Mouse (Mus musculus): ENCODE results near the gene Zmynd15. TPM values are rescaled to one million over a fixed set of nuclear protein-coding genes. Genes with fewer than 3 reads are reported as not detected.
A peak's percentile ranks its signal among the peaks of the same experiment; 100 is the strongest.

Gene Zmynd15
- polyA plus RNA-seq, 1 experiment: 7.1 TPM

DNA sequence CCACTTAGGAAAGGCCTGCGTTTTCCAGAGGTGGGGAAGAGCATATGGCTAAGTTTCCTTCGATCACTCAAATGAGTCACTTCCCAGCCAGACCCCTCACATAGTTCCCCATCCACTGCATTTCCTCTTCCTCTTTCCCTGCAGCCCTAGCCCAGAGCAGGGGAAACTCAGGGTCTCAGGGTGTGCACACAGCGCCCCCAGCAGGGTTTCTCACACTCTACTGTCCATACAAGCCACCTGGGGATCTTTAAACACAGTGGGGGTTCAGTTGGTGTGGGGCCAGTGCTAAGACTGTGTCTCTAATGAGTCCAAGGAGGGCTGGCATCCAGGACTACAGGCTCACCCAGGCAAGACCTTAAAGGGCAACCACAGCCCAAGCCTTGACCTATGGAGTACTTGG, 12.5 kb upstream of the Zmynd15 start:
- Histone ChIP-seq H3K27me3 (ENCODE audit: control insufficient read depth, insufficient read depth, low read length) (no peaks in the 10 kb centered on the region), H3K4me3 (ENCODE audit: low read depth, low read length) (no peak overlapping the region), H3K36me3 (ENCODE audit: control insufficient read depth, insufficient read depth, low read length) (no peaks in the 10 kb centered on the region), H3K27ac (ENCODE audit: insufficient read depth, low read depth, low read length) (peak overlapping the region; percentile 4; the same call in 1 of the 2 replicates), H3K4me1 (ENCODE audit: control insufficient read depth, insufficient read depth, insufficient read length, low read length) (no peaks in the 10 kb centered on the region)
- WGBS: 62% methylated on average over 3 of the region's 3 CpGs
- TF ChIP-seq CTCF (IDR thresholded peaks at IDR 0.05; ENCODE audit: extremely low read depth, insufficient read length, insufficient replicate concordance, low read depth, low read length): no peak
- no peak for TF ChIP-seq POLR2A (IDR thresholded peaks at IDR 0.05; ENCODE audit: low read depth, low read length)

DNA sequence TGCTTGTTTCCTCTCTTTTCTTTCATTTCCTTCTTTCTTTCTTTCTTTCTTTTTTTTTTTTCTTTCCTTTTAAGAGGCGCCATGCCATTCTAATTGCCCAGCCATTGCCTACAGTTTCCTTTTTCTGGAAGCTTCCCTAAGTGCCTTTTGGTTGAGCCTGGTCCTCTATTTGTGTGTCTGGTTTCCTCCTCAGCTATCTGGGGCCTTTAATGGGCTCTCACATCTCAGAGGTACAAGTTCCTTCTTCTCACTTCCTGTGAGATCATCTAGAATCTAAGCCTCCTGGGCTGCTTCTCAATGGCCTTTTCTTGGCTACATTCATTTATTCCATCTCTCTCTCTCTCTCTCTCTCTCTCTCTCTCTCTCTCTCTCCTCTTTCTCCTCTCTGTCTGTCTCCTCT, 11.9 kb upstream of the Zmynd15 start:
- Histone ChIP-seq H3K4me1 (ENCODE audit: control insufficient read depth, insufficient read depth, insufficient read length, low read length) (no peaks in the 10 kb centered on the region), H3K27ac (ENCODE audit: insufficient read depth, low read depth, low read length) (no peak overlapping the region), H3K36me3 (ENCODE audit: control insufficient read depth, insufficient read depth, low read length) (no peaks in the 10 kb centered on the region), H3K4me3 (ENCODE audit: low read depth, low read length) (no peak overlapping the region), H3K27me3 (ENCODE audit: control insufficient read depth, insufficient read depth, low read length) (no peaks in the 10 kb centered on the region)
- 63% methylated on average over 1 of the region's 1 CpGs for WGBS
- no peak for TF ChIP-seq POLR2A (IDR thresholded peaks at IDR 0.05; ENCODE audit: low read depth, low read length)
- TF ChIP-seq CTCF (IDR thresholded peaks at IDR 0.05; ENCODE audit: extremely low read depth, insufficient read length, insufficient replicate concordance, low read depth, low read length): no peak

DNA sequence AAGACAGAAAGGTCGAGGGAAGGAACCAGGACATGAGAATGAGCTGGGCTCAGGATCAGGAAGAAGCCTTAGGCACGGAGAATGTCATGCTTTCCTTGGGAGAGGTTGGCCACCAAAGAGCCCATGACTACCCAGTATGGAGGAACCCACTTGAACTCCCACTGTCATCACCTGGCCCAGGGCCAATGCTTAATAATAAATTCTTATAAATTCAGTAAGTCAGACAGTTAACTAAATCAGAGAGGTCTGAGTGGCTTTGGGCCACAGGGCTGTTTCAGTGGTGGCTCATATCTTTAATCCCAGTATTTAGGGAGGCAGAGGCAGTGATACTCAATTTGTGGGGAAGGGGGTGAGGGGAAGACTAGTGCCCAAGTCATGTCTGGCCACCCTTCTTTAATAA, 8.3 kb upstream of the Zmynd15 start:
- H3K27ac ChIP-seq (ENCODE audit: insufficient read depth, low read depth, low read length): no peak overlapping the region
- no peaks in the 10 kb centered on the region for H3K27me3 ChIP-seq (ENCODE audit: control insufficient read depth, insufficient read depth, low read length)
- no peak overlapping the region for H3K4me3 ChIP-seq (ENCODE audit: low read depth, low read length)
- WGBS: 86% methylated on average over 2 of the region's 2 CpGs
- peaks cover 13% of the 10 kb centered on the region; the same call in 1 of the 2 replicates for H3K36me3 ChIP-seq (ENCODE audit: control insufficient read depth, insufficient read depth, low read length)
- H3K4me1 ChIP-seq (ENCODE audit: control insufficient read depth, insufficient read depth, insufficient read length, low read length): peaks cover 4% of the 10 kb centered on the region
- TF ChIP-seq CTCF (IDR thresholded peaks at IDR 0.05; ENCODE audit: extremely low read depth, insufficient read length, insufficient replicate concordance, low read depth, low read length): no peak
- no peak for TF ChIP-seq POLR2A (IDR thresholded peaks at IDR 0.05; ENCODE audit: low read depth, low read length)

DNA sequence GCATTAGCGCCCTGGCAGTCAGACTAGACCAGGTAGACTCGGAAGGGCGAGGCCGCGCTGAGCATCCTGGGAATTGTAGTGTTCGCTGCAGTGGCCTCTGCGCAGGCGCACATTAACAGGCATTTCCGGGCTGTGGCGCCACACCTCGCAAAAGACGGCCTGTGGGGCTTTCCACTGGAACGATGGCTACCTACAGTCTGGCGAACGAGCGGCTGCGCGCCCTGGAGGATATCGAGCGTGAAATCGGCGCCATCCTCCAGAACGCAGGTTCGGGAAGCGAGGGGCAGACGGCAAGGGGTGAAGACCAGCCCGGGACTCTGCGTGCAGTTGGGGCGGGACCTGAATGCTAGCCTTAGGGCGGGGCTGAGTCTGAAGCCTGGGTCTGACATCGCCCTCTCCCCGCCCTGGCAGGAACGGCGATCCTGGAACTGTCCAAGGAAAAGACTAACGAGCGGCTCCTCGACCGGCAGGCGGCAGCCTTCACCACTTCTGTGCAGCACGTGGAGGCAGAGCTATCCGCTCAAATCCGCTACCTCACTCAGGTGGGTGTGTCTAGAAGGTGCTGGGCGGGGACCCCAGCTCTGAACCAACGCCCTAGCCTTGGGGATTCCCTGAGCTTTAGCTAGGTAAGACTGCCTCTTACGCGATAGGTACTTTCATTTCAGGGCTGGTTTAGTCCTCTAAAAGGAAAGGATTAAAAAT, 7.3 kb upstream of the Zmynd15 start, which contains the start of gene Med11:
TSS of gene Med11 (plus strand) at position 123 of the 702 bp plus-strand sequence.
- Histone ChIP-seq H3K36me3 (ENCODE audit: control insufficient read depth, insufficient read depth, low read length) (peaks cover 13% of the 10 kb centered on the region; the same call in 1 of the 2 replicates), H3K4me3 (ENCODE audit: low read depth, low read length) (peak within 1 kb of the TSS; percentile 71), H3K4me1 (ENCODE audit: control insufficient read depth, insufficient read depth, insufficient read length, low read length) (peaks cover 4% of the 10 kb centered on the region), H3K27ac (ENCODE audit: insufficient read depth, low read depth, low read length) (peak within 1 kb of the TSS; percentile 95), H3K27me3 (ENCODE audit: control insufficient read depth, insufficient read depth, low read length) (no peaks in the 10 kb centered on the region)
- TF ChIP-seq POLR2A (IDR thresholded peaks at IDR 0.05; ENCODE audit: low read depth, low read length): peak; percentile 59
- TF ChIP-seq CTCF (IDR thresholded peaks at IDR 0.05; ENCODE audit: extremely low read depth, insufficient read length, insufficient replicate concordance, low read depth, low read length): peak; percentile 94
- whole genome bisulfite sequencing: under 1% methylated on average over 46 of the region's 46 CpGs

DNA sequence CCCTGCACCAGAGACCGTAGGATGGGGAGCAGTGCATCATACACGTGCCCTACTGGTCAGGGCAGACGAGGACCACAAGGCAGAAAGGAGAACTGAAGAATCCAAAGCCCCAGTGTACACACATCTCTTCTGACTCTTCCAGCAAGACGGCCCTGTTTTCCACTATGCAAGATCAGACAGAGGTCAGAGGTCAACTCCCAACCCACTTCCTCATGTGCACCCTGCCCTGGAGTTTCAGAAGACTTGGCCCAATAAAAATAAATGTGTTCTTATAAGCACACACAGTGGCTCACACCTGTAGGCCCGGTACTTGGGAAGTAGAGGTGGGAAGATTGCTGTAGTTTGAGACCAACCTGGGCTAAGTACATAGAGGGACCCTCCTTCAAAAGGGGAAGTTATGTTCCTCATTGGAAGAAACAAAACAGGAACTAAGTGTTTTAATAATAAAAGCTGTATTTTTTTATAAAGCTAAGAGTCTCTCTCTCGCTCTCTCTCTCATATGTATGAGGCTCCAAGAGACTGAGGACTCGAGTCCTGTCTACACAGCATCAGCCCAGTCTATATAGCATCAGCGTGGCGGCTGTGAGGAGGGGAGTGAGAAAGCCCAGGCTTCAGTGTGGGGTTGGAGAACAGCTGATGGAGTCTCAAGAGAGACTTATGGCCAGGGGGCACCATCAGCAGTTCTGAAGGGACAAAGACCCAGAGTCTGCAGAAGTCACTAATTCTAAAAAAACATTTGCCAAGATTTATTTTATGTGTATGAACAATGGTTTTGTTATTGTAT, 5.8 kb upstream of the Zmynd15 start:
- Histone ChIP-seq H3K27me3 (ENCODE audit: control insufficient read depth, insufficient read depth, low read length) (no peaks in the 10 kb centered on the region), H3K27ac (ENCODE audit: insufficient read depth, low read depth, low read length) (peak overlapping the region; percentile 38), H3K4me1 (ENCODE audit: control insufficient read depth, insufficient read depth, insufficient read length, low read length) (peaks cover 4% of the 10 kb centered on the region), H3K4me3 (ENCODE audit: low read depth, low read length) (no peak overlapping the region), H3K36me3 (ENCODE audit: control insufficient read depth, insufficient read depth, low read length) (peaks cover 14% of the 10 kb centered on the region; the same call in 1 of the 2 replicates)
- TF ChIP-seq POLR2A (IDR thresholded peaks at IDR 0.05; ENCODE audit: low read depth, low read length) (no peak), CTCF (IDR thresholded peaks at IDR 0.05; ENCODE audit: extremely low read depth, insufficient read length, insufficient replicate concordance, low read depth, low read length) (no peak)
- WGBS: 65% methylated on average over 9 of the region's 9 CpGs

DNA sequence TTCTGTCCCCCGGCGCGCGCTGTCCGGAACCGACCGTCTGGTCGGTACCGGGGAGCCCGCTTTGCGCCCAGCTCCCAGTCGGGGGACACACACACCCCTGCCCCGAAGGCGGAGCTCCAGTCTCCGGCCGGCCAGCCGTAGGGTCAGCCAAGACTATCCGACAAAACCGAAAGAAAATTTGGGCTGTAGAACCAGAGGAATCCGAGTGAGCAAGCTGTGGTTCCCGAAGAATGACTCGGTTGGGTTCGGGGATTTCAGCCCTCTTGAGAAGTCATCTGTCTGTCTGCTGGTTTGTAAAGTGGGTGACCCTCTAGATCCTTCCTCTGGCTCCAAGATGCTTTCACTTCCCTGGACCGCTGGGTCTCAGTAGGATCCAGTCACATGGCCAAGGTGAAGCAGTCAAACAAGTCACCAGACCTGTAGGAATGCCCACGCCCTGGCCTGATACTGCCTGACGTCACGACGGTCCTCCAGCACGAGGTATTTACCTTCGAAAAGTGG, 418 bp downstream of the Zmynd15 start, which contains the start of gene Cxcl16:
TSS of gene Cxcl16 (minus strand) at position 384 of the 501 bp plus-strand sequence.
- TF ChIP-seq CTCF (IDR thresholded peaks at IDR 0.05; ENCODE audit: extremely low read depth, insufficient read length, insufficient replicate concordance, low read depth, low read length) (no peak), POLR2A (IDR thresholded peaks at IDR 0.05; ENCODE audit: low read depth, low read length) (no peak; the same call in 1 of the 2 replicates)
- Histone ChIP-seq H3K27me3 (ENCODE audit: control insufficient read depth, insufficient read depth, low read length) (peaks cover 3% of the 10 kb centered on the region; the same call in 1 of the 2 replicates), H3K4me3 (ENCODE audit: low read depth, low read length) (peak within 1 kb of the TSS; percentile 80), H3K4me1 (ENCODE audit: control insufficient read depth, insufficient read depth, insufficient read length, low read length) (peaks cover 2% of the 10 kb centered on the region; the same call in 1 of the 2 replicates), H3K27ac (ENCODE audit: insufficient read depth, low read depth, low read length) (peak within 1 kb of the TSS; percentile 82), H3K36me3 (ENCODE audit: control insufficient read depth, insufficient read depth, low read length) (peaks cover 10% of the 10 kb centered on the region; the same call in 1 of the 2 replicates)
- WGBS: 3% methylated on average over 30 of the region's 30 CpGs
